Mouse (Mus musculus) heart, embryonic 16.5 days (tissue): ENCODE data around the gene Ier3. TPM values are rescaled to one million over a fixed set of nuclear protein-coding genes. Genes with fewer than 3 reads are reported as not detected.

ENCODE experiments used
- ATAC-seq: fragments of 200-750 bp; cut with Nextera tagmentation; replicated peaks from 2 replicates; pipeline ENCODE4 v1.8.0; 2017; ENCODE audit warnings: moderate number of reproducible peaks; ENCODE audit not compliant: insufficient read depth, low FRiP score; ENCODE audit errors: extremely low read depth
- H3K27ac ChIP-seq: fragments of 300-500 bp; sonication (generic); 2 replicates; pipeline ENCODE4 v1.5.1; 2014; ENCODE audit warnings: mild to moderate bottlenecking, low read length, control low read depth, moderate library complexity
- H3K27me3 ChIP-seq: fragments of 300-500 bp; sonication (generic); 2 replicates; pipeline ENCODE4 v1.6.1; 2014; ENCODE audit warnings: low read length, mixed read lengths; ENCODE audit not compliant: control insufficient read depth, insufficient read depth
- H3K36me3 ChIP-seq: fragments of 300-500 bp; sonication (generic); 2 replicates; pipeline ENCODE4 v1.6.1; 2014; ENCODE audit not compliant: control insufficient read depth, insufficient read depth
- H3K4me1 ChIP-seq: fragments of 300-500 bp; sonication (generic); 2 replicates; pipeline ENCODE4 v1.6.1; 2014; ENCODE audit warnings: low read length, mixed read lengths; ENCODE audit not compliant: control insufficient read depth, insufficient read depth
- H3K4me2 ChIP-seq: fragments of 300-500 bp; sonication (generic); 2 replicates; pipeline ENCODE4 v1.6.1; 2014; ENCODE audit warnings: low read depth, mild to moderate bottlenecking, control low read depth, low read length
- H3K4me3 ChIP-seq: fragments of 300-500 bp; sonication (generic); 2 replicates; pipeline ENCODE4 v1.5.1; 2014; ENCODE audit warnings: mild to moderate bottlenecking, control low read depth, low read length
- H3K9ac ChIP-seq: fragments of 300-500 bp; sonication (generic); 2 replicates; pipeline ENCODE4 v1.6.1; 2014; ENCODE audit warnings: low read length, control low read depth
- H3K9me3 ChIP-seq: fragments of 300-500 bp; sonication (generic); replicated peaks from 2 replicates; pipeline ENCODE4 v1.6.1; 2016; ENCODE audit warnings: low read length; ENCODE audit not compliant: control insufficient read depth
- WGBS: fragments of 180-500 bp; shearing (Covaris S2); extraction: QIAGEN DNeasy Blood & Tissue Kit; methylation state at CpG from one replicate; pipeline ENCODE4 v1.1.7; 2014; 5-methylcytosine and 5-hydroxymethylcytosine counted together
- polyA plus RNA-seq: library from polyadenylated mRNA; unstranded; fragments of >200 nt; fragmentation: Nextera tagmentation; extraction: Ambion mirVana; gene quantifications from 2 replicates; pipeline ENCODE4 v1.2.1, GENCODE M21; 2015

The Ier3 gene
- polyA plus RNA-seq, 1 experiment from 2014 or later: 62.6 TPM

DNA sequence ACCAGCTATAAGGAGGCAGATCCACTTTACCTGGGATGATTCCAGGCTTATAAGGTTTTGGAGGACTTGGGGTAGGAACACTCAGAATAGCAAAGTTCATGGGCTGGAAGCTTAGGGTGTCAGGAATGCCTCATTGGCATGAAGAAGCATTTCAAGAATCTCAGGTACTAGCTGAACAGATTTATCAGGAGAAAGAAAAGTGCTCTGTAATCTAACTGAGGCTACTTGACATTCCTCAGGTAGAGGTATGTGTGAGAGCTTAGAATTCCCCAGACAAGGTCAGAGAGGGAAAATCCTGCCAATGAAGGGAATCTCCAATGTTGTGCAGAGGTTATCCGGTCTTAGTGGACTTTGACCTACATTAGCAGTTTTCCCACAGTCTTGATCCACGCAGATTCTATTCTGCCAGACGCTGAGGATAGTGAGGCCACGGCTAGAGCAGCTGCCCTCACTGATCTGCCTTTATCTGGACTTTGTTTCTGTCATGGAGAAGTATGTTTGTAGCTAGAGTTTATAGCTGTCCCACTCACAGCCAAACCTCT is 17.6 kb upstream of the Ier3 start:
- no peak overlapping the region for H3K4me2 ChIP-seq
- peak overlapping the region; percentile 78 for H3K27ac ChIP-seq
- no peaks in the 10 kb centered on the region for H3K27me3 ChIP-seq
- H3K36me3 ChIP-seq: no peaks in the 10 kb centered on the region
- H3K4me1 ChIP-seq: peaks cover 15% of the 10 kb centered on the region; the same call in 1 of the 2 replicates
- no peak for ATAC-seq
- H3K9ac ChIP-seq: no peak overlapping the region
- no peaks in the 10 kb centered on the region for H3K9me3 ChIP-seq
- 43% methylated on average over 4 of the region's 4 CpGs for WGBS
- H3K4me3 ChIP-seq: no peak overlapping the region

DNA sequence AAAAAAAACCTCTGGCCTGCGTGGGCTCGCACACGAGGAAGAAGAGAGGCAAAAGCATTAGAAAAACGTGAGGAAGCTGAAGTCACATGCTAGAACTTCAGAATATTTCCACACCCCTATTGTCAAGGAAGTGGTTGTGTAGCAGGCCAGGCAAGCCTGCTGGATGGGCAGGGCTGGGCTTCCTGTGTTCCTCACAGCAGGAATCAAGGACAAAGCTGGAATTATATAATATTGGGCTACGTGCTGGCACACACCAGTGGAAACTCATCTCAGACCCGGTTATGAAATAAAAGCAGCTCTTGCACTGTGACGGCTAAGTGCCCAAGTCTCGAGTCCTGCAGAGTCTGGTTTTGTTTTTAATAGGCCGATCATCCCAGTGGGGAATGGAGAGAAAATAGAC is 13.4 kb upstream of the Ier3 start:
- no peaks in the 10 kb centered on the region for H3K27me3 ChIP-seq
- no peak for ATAC-seq
- no peaks in the 10 kb centered on the region for H3K9me3 ChIP-seq
- H3K9ac ChIP-seq: no peak overlapping the region
- peak overlapping the region; percentile 9; the same call in 1 of the 2 replicates for H3K27ac ChIP-seq
- H3K4me2 ChIP-seq: no peak overlapping the region
- H3K4me1 ChIP-seq: peaks cover 35% of the 10 kb centered on the region
- no peak overlapping the region for H3K4me3 ChIP-seq
- no peaks in the 10 kb centered on the region for H3K36me3 ChIP-seq
- 52% methylated on average over 9 of the region's 9 CpGs for WGBS

DNA sequence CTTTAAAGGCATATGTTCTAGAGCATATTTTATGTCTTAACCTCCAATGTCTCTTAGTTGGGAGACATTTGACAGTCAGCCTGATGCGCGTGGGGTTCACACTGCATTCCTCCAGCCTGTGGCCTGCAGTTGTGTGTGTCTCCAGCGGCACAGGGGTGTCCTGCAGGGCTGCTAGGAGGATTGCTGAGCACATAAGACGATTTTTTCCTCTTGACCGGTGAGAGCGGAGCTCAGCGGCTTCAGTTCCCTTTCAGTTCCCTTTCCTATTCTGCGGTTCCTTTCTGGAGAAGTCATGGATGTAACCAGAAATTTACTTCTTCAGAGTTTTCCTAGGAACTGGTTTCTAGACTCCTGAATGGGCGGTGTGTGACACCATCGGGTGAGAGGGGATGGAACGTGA is 12.1 kb upstream of the Ier3 start:
- H3K4me3 ChIP-seq: no peak overlapping the region
- no peak for ATAC-seq
- no peak overlapping the region for H3K27ac ChIP-seq
- H3K9me3 ChIP-seq: no peaks in the 10 kb centered on the region
- WGBS: 80% methylated on average over 11 of the region's 11 CpGs
- peaks cover 36% of the 10 kb centered on the region for H3K4me1 ChIP-seq
- no peak overlapping the region for H3K9ac ChIP-seq
- H3K4me2 ChIP-seq: no peak overlapping the region
- H3K27me3 ChIP-seq: no peaks in the 10 kb centered on the region
- no peaks in the 10 kb centered on the region for H3K36me3 ChIP-seq

DNA sequence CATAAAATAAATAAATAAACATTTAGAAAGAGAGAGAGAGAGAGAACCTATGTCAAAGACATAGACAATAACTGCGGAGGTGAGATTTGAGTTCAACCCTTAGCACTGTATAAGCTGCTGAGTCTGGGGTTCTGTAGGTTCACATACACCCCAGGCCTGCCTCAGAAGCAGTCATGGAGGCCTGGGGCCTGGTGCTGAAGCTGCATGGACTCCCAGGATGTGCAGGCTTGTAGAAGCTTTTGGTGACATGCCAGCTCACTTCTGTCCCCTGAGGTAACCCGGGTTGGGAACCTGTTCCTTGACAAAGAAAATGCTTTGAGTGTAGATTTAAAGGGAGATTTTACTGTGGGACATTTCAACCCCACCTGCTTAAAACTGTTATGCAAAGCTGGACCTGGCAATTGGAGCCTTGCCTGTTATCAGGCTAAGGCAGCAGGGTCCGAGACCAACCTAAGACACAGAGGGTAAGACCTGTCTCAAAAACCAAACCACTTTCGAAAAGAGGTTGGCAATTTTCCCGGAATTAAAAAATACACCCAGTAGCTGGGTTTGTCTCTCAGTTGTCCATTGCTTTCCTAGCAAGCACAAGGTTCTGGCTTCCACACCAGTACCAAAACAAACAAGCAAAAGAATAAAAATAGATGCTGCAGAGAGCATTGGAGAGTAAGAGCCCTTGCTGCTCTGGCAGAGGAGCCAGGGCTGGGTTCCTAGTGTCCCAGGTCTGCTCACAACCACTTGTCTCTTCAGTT is 10.4 kb upstream of the Ier3 start:
- no peaks in the 10 kb centered on the region for H3K36me3 ChIP-seq
- no peak for ATAC-seq
- no peak overlapping the region for H3K4me2 ChIP-seq
- H3K27me3 ChIP-seq: no peaks in the 10 kb centered on the region
- WGBS: 56% methylated on average over 5 of the region's 5 CpGs
- no peak overlapping the region for H3K9ac ChIP-seq
- no peaks in the 10 kb centered on the region for H3K9me3 ChIP-seq
- no peak overlapping the region for H3K4me3 ChIP-seq
- H3K27ac ChIP-seq: peak overlapping the region; percentile 99
- peaks cover 52% of the 10 kb centered on the region for H3K4me1 ChIP-seq

DNA sequence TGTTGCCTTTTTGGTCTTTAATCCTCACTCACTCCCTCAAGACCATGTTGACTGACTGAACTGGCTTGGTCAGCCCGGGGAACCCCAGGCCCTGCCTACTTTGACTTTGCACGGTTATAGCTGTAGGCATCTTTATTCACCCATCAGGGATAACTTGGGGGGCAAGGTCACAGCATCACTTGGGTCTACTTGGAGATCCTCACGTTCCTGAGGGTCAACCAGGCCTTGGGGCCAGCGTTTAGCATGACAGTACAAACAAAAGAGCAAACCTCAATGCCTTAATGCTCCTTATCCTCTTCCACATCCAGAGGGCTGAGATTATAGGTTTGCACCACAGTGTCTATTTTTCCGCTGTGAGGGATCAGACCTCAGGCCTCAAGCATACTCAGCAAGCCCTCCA is 9.2 kb upstream of the Ier3 start:
- H3K36me3 ChIP-seq: no peaks in the 10 kb centered on the region
- no peak overlapping the region for H3K4me3 ChIP-seq
- ATAC-seq: no peak
- peak overlapping the region; percentile 99 for H3K27ac ChIP-seq
- peak overlapping the region; percentile 64 for H3K9ac ChIP-seq
- 83% methylated on average over 5 of the region's 5 CpGs for WGBS
- no peaks in the 10 kb centered on the region for H3K27me3 ChIP-seq
- no peaks in the 10 kb centered on the region for H3K9me3 ChIP-seq
- H3K4me2 ChIP-seq: no peak overlapping the region
- H3K4me1 ChIP-seq: peaks cover 55% of the 10 kb centered on the region

DNA sequence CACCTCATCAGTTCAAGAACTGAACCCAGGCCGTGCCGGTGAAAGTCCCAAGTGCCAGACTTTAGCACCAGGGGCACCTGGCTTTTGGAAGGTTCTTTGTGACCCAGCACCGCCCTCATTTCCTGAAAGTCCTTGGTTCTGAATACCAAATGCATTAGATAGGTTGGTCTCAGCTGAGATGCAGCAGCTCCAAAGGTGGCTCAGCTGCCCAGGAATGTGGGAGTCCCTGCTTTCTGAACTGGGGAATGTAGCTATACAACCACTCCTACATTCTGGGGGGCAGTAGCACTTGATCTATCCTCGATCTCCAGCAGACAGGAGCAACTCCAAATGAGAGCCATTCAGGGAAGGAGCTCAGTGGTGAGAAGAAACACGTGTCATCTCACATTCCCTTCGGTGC is 8.7 kb upstream of the Ier3 start:
- ATAC-seq: peak; percentile 16; the same call in 1 of the 2 replicates
- peak overlapping the region; percentile 31; the same call in 1 of the 2 replicates for H3K4me2 ChIP-seq

DNA sequence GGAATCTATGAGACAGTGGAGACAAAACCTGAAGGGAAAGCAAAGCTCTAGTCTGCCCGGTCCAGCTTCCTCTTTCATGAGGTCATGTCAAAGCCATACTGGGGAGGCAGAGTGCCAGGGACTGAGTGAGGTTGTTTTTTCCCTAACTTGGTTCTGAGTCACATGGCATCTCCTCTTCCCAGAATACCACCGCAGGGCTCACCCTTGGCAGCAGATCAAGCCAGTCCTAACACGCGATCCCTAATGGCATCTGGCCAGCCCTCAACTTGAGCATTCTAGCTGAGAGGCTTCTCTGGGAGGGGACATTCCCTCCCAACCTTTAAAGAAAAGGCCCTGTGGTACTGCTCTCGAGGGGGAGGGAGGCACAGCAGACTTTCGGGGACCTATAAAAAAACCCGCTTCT is 8.2 kb upstream of the Ier3 start:
- WGBS: 11% methylated on average over 7 of the region's 7 CpGs
- Histone ChIP-seq H3K36me3 (no peaks in the 10 kb centered on the region), H3K4me1 (peaks cover 57% of the 10 kb centered on the region), H3K4me2 (peak overlapping the region; percentile 31; the same call in 1 of the 2 replicates), H3K9ac (peak overlapping the region; percentile 64), H3K9me3 (no peaks in the 10 kb centered on the region), H3K27me3 (no peaks in the 10 kb centered on the region), H3K27ac (peak overlapping the region; percentile 99), H3K4me3 (no peak overlapping the region)
- ATAC-seq: peak; percentile 90

More for the DNA sequence above, 8.7 kb upstream of the Ier3 start:
- Histone ChIP-seq H3K36me3 (no peaks in the 10 kb centered on the region), H3K9ac (peak overlapping the region; percentile 64), H3K4me3 (no peak overlapping the region), H3K27ac (peak overlapping the region; percentile 99), H3K27me3 (no peaks in the 10 kb centered on the region), H3K4me1 (peaks cover 57% of the 10 kb centered on the region), H3K9me3 (no peaks in the 10 kb centered on the region)
- WGBS: 39% methylated on average over 6 of the region's 6 CpGs

DNA sequence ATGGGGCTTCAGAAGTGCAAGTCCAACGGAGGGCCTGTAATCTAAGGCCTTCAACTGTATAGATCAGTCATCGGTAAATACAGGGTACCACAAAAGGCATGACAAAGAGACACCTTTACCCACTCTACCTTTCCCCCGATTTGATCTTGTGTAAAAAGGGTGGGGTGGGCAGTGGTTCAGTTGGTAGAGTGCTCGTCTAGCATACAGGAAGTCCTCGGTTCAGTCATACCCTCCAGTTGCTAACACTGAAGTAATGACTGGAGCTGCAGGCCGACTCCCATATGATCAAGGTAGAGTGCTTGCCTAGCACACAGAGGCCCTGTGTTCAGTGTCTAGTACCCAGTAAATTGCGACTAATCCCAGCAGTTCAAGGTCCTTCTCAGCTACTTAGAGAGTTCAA is 7.8 kb upstream of the Ier3 start:
- Histone ChIP-seq H3K4me1 (peaks cover 55% of the 10 kb centered on the region), H3K36me3 (no peaks in the 10 kb centered on the region), H3K9me3 (no peaks in the 10 kb centered on the region), H3K27me3 (no peaks in the 10 kb centered on the region), H3K4me3 (no peak overlapping the region), H3K9ac (peak overlapping the region; percentile 22), H3K4me2 (no peak overlapping the region), H3K27ac (peak overlapping the region; percentile 99)
- ATAC-seq: 0 out of 2 replicates have a peak, but pooled peaks have one; percentile 4
- 46% methylated on average over 7 of the region's 7 CpGs for WGBS

DNA sequence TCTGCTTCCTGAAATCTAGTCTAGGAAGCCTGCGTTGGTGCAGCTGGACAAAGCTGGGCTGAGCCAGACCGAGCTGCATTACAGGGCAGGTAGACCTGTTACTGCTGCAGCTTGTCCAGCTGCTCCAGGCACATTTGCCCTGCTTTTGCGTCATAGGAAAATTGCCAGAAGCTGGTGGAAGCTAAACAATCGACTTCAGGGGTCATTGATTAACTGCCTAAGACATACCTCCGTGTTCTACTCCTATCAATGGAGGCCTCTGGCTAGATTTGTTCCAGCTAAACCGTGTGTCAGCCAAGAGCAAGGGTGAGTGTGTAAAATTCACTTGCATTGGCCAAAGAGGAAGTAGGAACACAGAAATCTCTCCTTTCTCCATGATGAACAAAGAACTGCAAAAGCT is 6.8 kb upstream of the Ier3 start:
- no peak for ATAC-seq
- peak overlapping the region; percentile 99 for H3K27ac ChIP-seq
- H3K4me1 ChIP-seq: peaks cover 55% of the 10 kb centered on the region
- no peaks in the 10 kb centered on the region for H3K9me3 ChIP-seq
- peak overlapping the region; percentile 57 for H3K9ac ChIP-seq
- 57% methylated on average over 6 of the region's 6 CpGs for WGBS
- no peaks in the 10 kb centered on the region for H3K27me3 ChIP-seq
- H3K4me3 ChIP-seq: no peak overlapping the region
- no peaks in the 10 kb centered on the region for H3K36me3 ChIP-seq
- H3K4me2 ChIP-seq: no peak overlapping the region
